Mouse (Mus musculus): Measurements from ENCODE around the gene Olfr769. TPM values are rescaled to one million over a fixed set of nuclear protein-coding genes. Genes with fewer than 3 reads are reported as not detected.

The Olfr769 gene
- total and polyA plus RNA-seq, 3 experiments, result not detected

DNA sequence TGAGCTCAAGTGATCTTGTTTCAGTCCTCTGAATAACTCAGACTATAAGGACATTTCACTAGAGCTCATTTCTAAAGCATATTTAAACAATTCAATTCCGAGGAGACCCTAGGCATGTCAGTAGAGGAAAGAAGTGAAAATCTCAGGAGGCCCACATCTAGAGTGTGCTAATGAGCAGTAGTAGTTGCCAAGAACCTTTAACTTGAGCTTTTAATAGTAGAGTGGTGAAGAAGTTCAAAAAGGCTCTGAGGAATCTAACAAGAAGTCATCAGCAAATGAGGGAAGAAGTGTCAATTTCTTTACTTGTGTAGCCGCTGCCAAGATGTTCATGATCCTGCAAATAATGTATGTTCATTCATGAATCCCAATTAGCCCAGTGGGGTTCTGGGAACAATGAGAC lies 48.8 kb downstream of the Olfr769 start, which contains the start of gene Olfr766-ps1:
TSS of gene Olfr766-ps1 (minus strand) at position 101 of the 400 bp plus-strand sequence.
- Histone ChIP-seq H3K27ac (no peak within 1 kb of the TSS), H3K9ac (ENCODE audit: low read depth, low read length) (no peak within 1 kb of the TSS), H3K79me2 (replicated peaks; ENCODE audit: control insufficient read depth, insufficient read depth, low read length) (no peaks in the 10 kb centered on the region), H3K36me3 (ENCODE audit: control insufficient read depth, insufficient read depth, low read length) (no peaks in the 10 kb centered on the region), H3K27me3 (ENCODE audit: control insufficient read depth, insufficient read depth, low read length) (no peaks in the 10 kb centered on the region), H3K4me3 (no peak within 1 kb of the TSS), H3K4me1 (ENCODE audit: control insufficient read depth, insufficient read depth, low read length) (no peaks in the 10 kb centered on the region)
- DNase-seq, result no peak
- TF ChIP-seq EP300 (IDR thresholded peaks at IDR 0.05; ENCODE audit: insufficient read depth, low read depth, low read length) (no peak), CTCF (IDR thresholded peaks at IDR 0.05) (no peak), POLR2A (IDR thresholded peaks at IDR 0.05; ENCODE audit: insufficient read depth, low read depth, low read length) (no peak)
- intact Hi-C loops (cut with DNase I), result no loop called here
- WGBS, result 78% methylated on average over 2 of the region's 2 CpGs

Other genes with a start within 250 kb of the Olfr769 start
- 1 to 10 TPM; 2.0 to 2.5 TPM for gene Gdf11, start 226.1 kb downstream of the Olfr769 start, total RNA-seq (2021)
- gene Gdf11, start 226.1 kb downstream of the Olfr769 start, polyA plus RNA-seq (2012; rRNA removed), result 0.78 and 1.1 TPM in 2 replicates
- 100 to 1,000 TPM; 132 to 156 TPM for gene Cd63, start 216.9 kb downstream of the Olfr769 start, total RNA-seq (2021)
- 83.2 and 101 TPM in 2 replicates for gene Cd63, start 216.9 kb downstream of the Olfr769 start, polyA plus RNA-seq (2012; rRNA removed)
- gene Rdh5, start 195.0 kb downstream of the Olfr769 start, total RNA-seq (2021), result 1 to 10 TPM; 5.2 to 5.9 TPM
- gene Rdh5, start 195.0 kb downstream of the Olfr769 start, polyA plus RNA-seq (2012; rRNA removed), result 19.4 and 24.9 TPM in 2 replicates
- 100 to 1,000 TPM; 181 to 201 TPM for gene Bloc1s1, start 193.8 kb downstream of the Olfr769 start, total RNA-seq (2021)
- gene Bloc1s1, start 193.8 kb downstream of the Olfr769 start, polyA plus RNA-seq (2012; rRNA removed), result 229 and 234 TPM in 2 replicates
- gene Itga7, start 184.0 kb downstream of the Olfr769 start, total RNA-seq (2021), result 100 to 1,000 TPM; 140 to 155 TPM
- 151 and 206 TPM in 2 replicates for gene Itga7, start 184.0 kb downstream of the Olfr769 start, polyA plus RNA-seq (2012; rRNA removed)
- gene Mettl7b, start 156.9 kb downstream of the Olfr769 start, total RNA-seq (2021), result not detected
- gene Mettl7b, start 156.9 kb downstream of the Olfr769 start, polyA plus RNA-seq (2012; rRNA removed), result 0.18 and 0.53 TPM in 2 replicates
- not detected for gene Olfr9, start 128.4 kb downstream of the Olfr769 start, total RNA-seq (2021)
- not detected in 2 replicates for gene Olfr9, start 128.4 kb downstream of the Olfr769 start, polyA plus RNA-seq (2012; rRNA removed)
- gene Olfr763, start 107.1 kb downstream of the Olfr769 start, total RNA-seq (2021), result not detected
- not detected in 2 replicates for gene Olfr763, start 107.1 kb downstream of the Olfr769 start, polyA plus RNA-seq (2012; rRNA removed)
- not detected for gene Olfr764-ps1, start 78.0 kb downstream of the Olfr769 start, total RNA-seq (2021)
- gene Olfr764-ps1, start 78.0 kb downstream of the Olfr769 start, polyA plus RNA-seq (2012; rRNA removed), result not detected in 2 replicates
- not detected for gene Olfr765, start 67.9 kb downstream of the Olfr769 start, total RNA-seq (2021)
- gene Olfr765, start 67.9 kb downstream of the Olfr769 start, polyA plus RNA-seq (2012; rRNA removed), result not detected in 2 replicates
- not detected for gene Olfr766-ps1, start 48.9 kb downstream of the Olfr769 start, total RNA-seq (2021)
- not detected in 2 replicates for gene Olfr766-ps1, start 48.9 kb downstream of the Olfr769 start, polyA plus RNA-seq (2012; rRNA removed)
- gene Olfr767, start 35.0 kb downstream of the Olfr769 start, total RNA-seq (2021), result not detected
- gene Olfr767, start 35.0 kb downstream of the Olfr769 start, polyA plus RNA-seq (2012; rRNA removed), result not detected in 2 replicates
- not detected for gene Olfr768, start 18.5 kb downstream of the Olfr769 start, total RNA-seq (2021)
- gene Olfr768, start 18.5 kb downstream of the Olfr769 start, polyA plus RNA-seq (2012; rRNA removed), result not detected in 2 replicates
- not detected for gene Olfr770, start 21.1 kb upstream of the Olfr769 start, total RNA-seq (2021)
- gene Olfr770, start 21.1 kb upstream of the Olfr769 start, polyA plus RNA-seq (2012; rRNA removed), result not detected in 2 replicates
- not detected for gene Olfr771, start 46.9 kb upstream of the Olfr769 start, total RNA-seq (2021)
- not detected in 2 replicates for gene Olfr771, start 46.9 kb upstream of the Olfr769 start, polyA plus RNA-seq (2012; rRNA removed)
- gene Olfr772, start 60.1 kb upstream of the Olfr769 start, total RNA-seq (2021), result not detected
- gene Olfr772, start 60.1 kb upstream of the Olfr769 start, polyA plus RNA-seq (2012; rRNA removed), result not detected in 2 replicates
- gene Olfr773, start 69.6 kb upstream of the Olfr769 start, total RNA-seq (2021), result not detected
- not detected in 2 replicates for gene Olfr773, start 69.6 kb upstream of the Olfr769 start, polyA plus RNA-seq (2012; rRNA removed)
- not detected for gene Olfr774, start 118.3 kb upstream of the Olfr769 start, total RNA-seq (2021)
- gene Olfr774, start 118.3 kb upstream of the Olfr769 start, polyA plus RNA-seq (2012; rRNA removed), result not detected in 2 replicates
- not detected for gene Olfr775, start 130.6 kb upstream of the Olfr769 start, total RNA-seq (2021)
- not detected in 2 replicates for gene Olfr775, start 130.6 kb upstream of the Olfr769 start, polyA plus RNA-seq (2012; rRNA removed)
- not detected for gene Olfr776, start 141.3 kb upstream of the Olfr769 start, total RNA-seq (2021)
- not detected in 2 replicates for gene Olfr776, start 141.3 kb upstream of the Olfr769 start, polyA plus RNA-seq (2012; rRNA removed)
- not detected for gene Olfr777, start 153.6 kb upstream of the Olfr769 start, total RNA-seq (2021)
- not detected in 2 replicates for gene Olfr777, start 153.6 kb upstream of the Olfr769 start, polyA plus RNA-seq (2012; rRNA removed)
- not detected for gene Olfr780, start 200.3 kb upstream of the Olfr769 start, total RNA-seq (2021)
- not detected in 2 replicates for gene Olfr780, start 200.3 kb upstream of the Olfr769 start, polyA plus RNA-seq (2012; rRNA removed)
- gene Olfr781, start 211.0 kb upstream of the Olfr769 start, total RNA-seq (2021), result not detected
- gene Olfr781, start 211.0 kb upstream of the Olfr769 start, polyA plus RNA-seq (2012; rRNA removed), result not detected in 2 replicates
- not detected for gene Olfr782, start 231.0 kb upstream of the Olfr769 start, total RNA-seq (2021)
- not detected in 2 replicates for gene Olfr782, start 231.0 kb upstream of the Olfr769 start, polyA plus RNA-seq (2012; rRNA removed)

Data from heart, adult 2 months (tissue).